Mouse (Mus musculus) thymus, adult 2 months (tissue): ENCODE results near the gene Bik. TPM values are rescaled to one million over a fixed set of nuclear protein-coding genes. Genes with fewer than 3 reads are reported as not detected.
A peak's percentile ranks its signal among the peaks of the same experiment; 100 is the strongest.

Experiments
- DNase-seq: peaks from one replicate; pipeline ENCODE4 v3.0.0; 2021
- H3K27ac ChIP-seq: fragments of 200-500 bp; 2 replicates; pipeline ENCODE4 v1.5.1; 2012; ENCODE audit warnings: low read length, control low read depth; ENCODE audit not compliant: control insufficient read depth, insufficient read depth
- H3K27me3 ChIP-seq: fragments of 200-500 bp; 2 replicates; pipeline ENCODE4 v1.6.1; 2012; ENCODE audit warnings: mild to moderate bottlenecking, low read length, moderate library complexity, mixed read lengths; ENCODE audit not compliant: control insufficient read depth, insufficient read depth
- H3K36me3 ChIP-seq: fragments of 200-500 bp; 2 replicates; pipeline ENCODE4 v1.6.1; 2012; ENCODE audit warnings: mild to moderate bottlenecking, low read length, moderate library complexity; ENCODE audit not compliant: control insufficient read depth, insufficient read depth
- H3K4me1 ChIP-seq: fragments of 200-500 bp; replicated peaks from 2 replicates; pipeline ENCODE4 v1.6.1; 2012; ENCODE audit warnings: low read length; ENCODE audit not compliant: control insufficient read depth, insufficient read depth
- H3K4me3 ChIP-seq: fragments of 200-500 bp; 2 replicates; pipeline ENCODE4 v1.5.1; 2012; ENCODE audit warnings: mild to moderate bottlenecking, low read length, control low read depth, moderate library complexity; ENCODE audit not compliant: control insufficient read depth, insufficient read depth
- CTCF ChIP-seq: fragments of 200-500 bp; IDR thresholded peaks from 2 replicates; pipeline ENCODE4 v1.5.1; 2012; ENCODE audit warnings: mild to moderate bottlenecking, control low read depth, low read length, moderate library complexity, borderline replicate concordance; ENCODE audit not compliant: control insufficient read depth, poor library complexity, insufficient read depth; ENCODE audit errors: extremely low read depth
- POLR2A ChIP-seq: fragments of 200-500 bp; IDR thresholded peaks from 2 replicates; pipeline ENCODE4 v1.6.1; 2012; ENCODE audit warnings: mild to moderate bottlenecking, low read length, control low read depth, moderate library complexity; ENCODE audit not compliant: control insufficient read depth, poor library complexity, insufficient read depth; ENCODE audit errors: extremely low read depth
- WGBS: fragments of 180-500 bp; shearing (Covaris S2); methylation state at CpG from one replicate; pipeline ENCODE4 v1.1.7; 2018; 5-methylcytosine and 5-hydroxymethylcytosine counted together
- polyA plus RNA-seq: library from polyadenylated mRNA; depleted of rRNA; stranded (reverse); fragments of >200 nt; gene quantifications from 2 replicates; pipeline ENCODE4 v1.2.3, GENCODE M21; 2012; rRNA removed

Bik gene
- polyA plus RNA-seq, 1 experiment = 14.7 TPM

- Histone ChIP-seq H3K36me3 (peaks cover 65% of the 10 kb centered on the region), H3K4me3 (no peak overlapping the region), H3K27ac (no peak overlapping the region), H3K27me3 (no peaks in the 10 kb centered on the region), H3K4me1 (0 out of 2 replicates have a peak, but pooled peaks cover 2% of the 10 kb centered on the region)
- 95% methylated on average over 6 of the region's 6 CpGs for WGBS
- TF ChIP-seq POLR2A = no peak
- TF ChIP-seq CTCF = no peak
- DNase-seq = no peak
These were observed 58.1 kb downstream of the Bik start for GRCm38 (mm10) chr15:83584741-83585220.

- Histone ChIP-seq H3K4me3 (no peak overlapping the region), H3K27ac (no peak overlapping the region), H3K36me3 (peaks cover 24% of the 10 kb centered on the region), H3K4me1 (peaks cover 22% of the 10 kb centered on the region), H3K27me3 (no peaks in the 10 kb centered on the region)
- WGBS = 95% methylated on average over 4 of the region's 4 CpGs
- no peak for DNase-seq
- no peak for TF ChIP-seq POLR2A
- no peak for TF ChIP-seq CTCF
These were observed 64.2 kb downstream of the Bik start for GRCm38 (mm10) chr15:83590841-83591240.

GRCm38 (mm10) chr15:83591758-83592157 is 65.1 kb downstream of the Bik start:
- 90% methylated on average over 6 of the region's 6 CpGs for WGBS
- no peak for DNase-seq
- no peak for TF ChIP-seq POLR2A
- no peak for TF ChIP-seq CTCF
- Histone ChIP-seq H3K27me3 (no peaks in the 10 kb centered on the region), H3K4me1 (peaks cover 22% of the 10 kb centered on the region), H3K27ac (no peak overlapping the region), H3K4me3 (no peak overlapping the region), H3K36me3 (peaks cover 15% of the 10 kb centered on the region)

DNA sequence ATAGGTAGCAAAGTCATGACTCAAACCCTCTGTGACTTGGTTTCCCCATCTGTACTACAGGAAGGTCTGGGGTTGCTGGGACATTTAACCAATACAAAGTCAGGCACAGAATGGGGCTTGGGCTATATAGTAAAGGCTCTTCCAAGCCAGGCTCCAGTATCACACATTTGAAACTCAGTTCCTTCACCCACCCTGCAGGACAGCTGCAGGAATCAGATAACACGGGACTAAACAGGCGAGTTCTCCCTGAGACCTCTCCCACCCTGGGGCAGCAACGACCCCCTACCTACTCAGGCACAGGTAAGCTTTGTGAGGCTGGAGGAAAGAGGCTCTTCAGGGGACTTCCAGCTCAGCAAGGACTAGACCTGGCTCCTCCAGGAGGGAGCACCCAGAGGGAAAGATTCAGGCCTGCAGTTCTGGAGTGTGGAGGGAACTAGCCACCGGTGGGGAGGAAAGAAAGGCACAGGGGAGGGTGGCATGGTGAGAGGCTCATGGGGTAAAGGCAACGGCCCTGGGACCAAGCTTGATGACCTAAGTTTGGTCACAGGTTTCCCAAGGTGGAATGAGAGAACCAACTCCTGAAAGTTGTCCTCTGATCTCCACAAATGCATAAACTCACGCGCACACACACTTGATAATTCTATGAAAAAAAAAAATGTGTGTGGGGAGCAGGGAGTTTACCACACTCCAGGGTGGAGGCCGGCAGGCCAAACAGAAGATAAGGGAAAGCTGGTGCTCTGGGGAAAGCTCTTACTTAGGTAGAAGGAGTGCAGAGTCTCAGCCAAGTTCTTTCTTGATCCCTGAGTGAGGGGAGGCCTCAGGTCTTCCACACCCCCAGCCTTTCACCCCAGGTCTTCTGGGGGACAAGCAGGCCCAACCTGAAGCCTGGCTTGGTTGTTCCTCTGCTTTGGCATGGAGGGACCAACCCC is 65.9 kb downstream of the Bik start:
- Histone ChIP-seq H3K27ac (no peak overlapping the region), H3K4me3 (no peak overlapping the region), H3K27me3 (no peaks in the 10 kb centered on the region), H3K4me1 (peaks cover 22% of the 10 kb centered on the region), H3K36me3 (peaks cover 7% of the 10 kb centered on the region)
- TF ChIP-seq CTCF (no peak), POLR2A (no peak)
- 87% methylated on average over 8 of the region's 8 CpGs for WGBS
- DNase-seq = no peak

DNA sequence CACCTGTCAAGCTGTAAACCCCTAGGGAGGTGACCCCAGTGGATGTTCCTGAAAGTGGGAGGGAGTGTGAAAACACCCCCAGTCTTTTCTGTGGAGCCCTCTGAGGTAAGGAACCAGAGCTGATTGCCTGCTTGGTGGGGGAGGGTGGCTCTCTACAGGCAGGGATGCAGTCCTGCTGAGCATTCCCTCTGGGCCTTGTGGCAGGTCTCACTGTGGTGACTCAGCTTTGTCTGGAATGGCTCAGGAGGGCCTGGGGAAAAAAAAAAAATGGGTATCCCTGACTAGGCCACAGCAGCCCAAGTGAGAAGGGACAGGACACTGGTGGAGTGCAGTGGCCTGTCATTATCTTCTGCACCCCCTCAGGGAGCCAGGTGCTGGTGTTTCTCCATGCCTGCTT is 66.5 kb downstream of the Bik start:
- H3K27ac ChIP-seq = no peak overlapping the region
- no peaks in the 10 kb centered on the region for H3K27me3 ChIP-seq
- no peak for TF ChIP-seq CTCF
- no peak for TF ChIP-seq POLR2A
- no peak overlapping the region for H3K4me3 ChIP-seq
- no peak for DNase-seq
- H3K4me1 ChIP-seq = peaks cover 22% of the 10 kb centered on the region
- H3K36me3 ChIP-seq = peaks cover 4% of the 10 kb centered on the region; the same call in 1 of the 2 replicates

DNA sequence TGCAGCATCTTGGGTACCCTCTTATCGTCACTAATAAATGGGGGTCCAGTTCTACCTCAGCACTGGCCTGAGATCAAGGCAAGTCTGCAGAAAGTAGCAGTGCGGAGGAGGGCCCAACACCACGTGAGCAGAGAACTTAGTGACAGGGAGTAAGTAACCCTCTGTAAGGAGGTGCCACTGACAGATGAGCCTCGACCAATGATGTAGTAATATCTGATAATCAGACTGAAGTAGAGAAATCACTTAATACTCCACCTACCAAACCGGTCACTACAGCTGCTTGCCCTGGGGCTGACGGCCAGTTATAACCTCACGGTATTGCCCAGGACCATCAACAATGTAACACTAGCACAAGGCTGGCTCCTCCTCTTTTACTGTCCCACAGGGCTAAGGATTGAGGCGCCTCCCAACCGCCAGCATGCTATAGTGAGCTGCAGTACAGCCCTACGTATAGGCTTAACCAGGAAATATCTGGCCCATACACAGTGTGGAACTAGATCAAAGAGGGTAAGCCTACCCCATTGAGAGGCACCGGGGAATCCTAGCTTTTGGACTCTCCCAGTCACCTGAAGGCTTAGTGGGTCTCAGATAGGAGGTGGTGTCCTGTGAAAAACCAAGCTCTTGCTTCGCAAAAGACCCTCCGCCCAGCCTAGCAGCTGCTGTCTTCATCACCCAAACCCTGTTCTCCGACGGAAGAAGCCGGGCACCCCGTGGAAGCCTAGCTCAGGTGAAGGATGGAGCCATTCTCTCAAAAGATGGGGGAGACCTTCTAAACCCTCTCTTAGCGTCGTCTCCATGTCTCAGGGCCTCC is 67.2 kb downstream of the Bik start:
- Histone ChIP-seq H3K27ac (peak overlapping the region; percentile 12; the same call in 1 of the 2 replicates), H3K36me3 (no peaks in the 10 kb centered on the region), H3K4me3 (peak overlapping the region; percentile 84), H3K4me1 (peaks cover 22% of the 10 kb centered on the region), H3K27me3 (no peaks in the 10 kb centered on the region)
- no peak for DNase-seq
- TF ChIP-seq POLR2A (no peak), CTCF (no peak)
- WGBS = 35% methylated on average over 19 of the region's 19 CpGs

Other genes starting within 250 kb of the Bik start
- gene Arfgap3, start 176.6 kb upstream of the Bik start, polyA plus RNA-seq = 15.0 and 23.0 TPM in 2 replicates
- 25.7 and 30.5 TPM in 2 replicates for gene Pacsin2, start 62.3 kb upstream of the Bik start, polyA plus RNA-seq
- 9.7 and 10.9 TPM in 2 replicates for gene Ttll1, start 16.0 kb upstream of the Bik start, polyA plus RNA-seq
- gene Tspo, start 36.7 kb downstream of the Bik start, polyA plus RNA-seq = 465 and 584 TPM in 2 replicates
- 31.9 and 39.9 TPM in 2 replicates for gene Mcat, start 36.9 kb downstream of the Bik start, polyA plus RNA-seq
- 105 and 119 TPM in 2 replicates for gene Ttll12, start 68.3 kb downstream of the Bik start, polyA plus RNA-seq
- 1.3 and 2.2 TPM in 2 replicates for gene Scube1, start 198.2 kb downstream of the Bik start, polyA plus RNA-seq